In the genomic region with DNA sequence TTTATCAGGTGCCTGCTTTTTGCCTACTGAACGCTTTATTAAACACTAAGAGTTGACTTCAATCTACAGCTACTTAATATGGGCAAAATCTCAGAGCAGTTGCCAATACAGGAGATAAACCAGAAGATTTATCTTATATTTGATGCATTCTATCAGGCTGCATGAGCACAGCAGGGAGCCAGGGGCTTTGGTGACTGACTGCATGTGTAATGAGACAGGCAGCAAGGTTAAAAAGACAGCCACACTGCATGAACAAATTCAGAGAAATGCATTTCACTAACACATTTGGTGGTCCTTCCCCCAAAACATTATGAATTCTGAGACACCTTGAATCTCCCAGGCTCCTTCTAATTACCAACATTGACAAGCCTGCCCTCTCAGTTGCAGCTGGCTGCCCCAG, we compare ENCODE assay signal across 25 mouse cellular contexts. TPM values are rescaled to one million over a fixed set of nuclear protein-coding genes. Genes with fewer than 3 reads are reported as not detected.
DNase-seq lines count a peak whose midpoint lies in the region; ATAC-seq lines count a peak whose summit lies in the region.
"Had no signal": no experiment of that assay in that cellular context is flagged by ENCODE, and none has a peak within 500 bp of the region (broad histone marks: within the 10 kb centered on the region; RNA-seq: fewer than 3 reads in every experiment).

No protein-coding gene starts in this region.

- no peak overlapping the region for H3K4me3 ChIP-seq in hindbrain, embryonic 13.5 days
- H3K4me3 ChIP-seq in midbrain, embryonic 12.5 days: no peak overlapping the region
- no peak overlapping the region for H3K4me3 ChIP-seq in heart, embryonic 12.5 days
- H3K4me3 ChIP-seq in kidney, embryonic 15.5 days (replicated peaks): no peak overlapping the region
- H3K4me3 ChIP-seq: lung, embryonic 15.5 days had no signal

- H3K27me3 ChIP-seq in hindbrain, embryonic 13.5 days: no peaks in the 10 kb centered on the region
- no peaks in the 10 kb centered on the region for H3K27me3 ChIP-seq in midbrain, embryonic 12.5 days
- no peaks in the 10 kb centered on the region for H3K27me3 ChIP-seq in heart, embryonic 12.5 days (replicated peaks)
- no peaks in the 10 kb centered on the region for H3K27me3 ChIP-seq in kidney, embryonic 15.5 days
- H3K27me3 ChIP-seq: lung, embryonic 15.5 days had no signal

- ATAC-seq in hindbrain, embryonic 13.5 days (ENCODE audit: low FRiP score): no peak
- ATAC-seq in midbrain, embryonic 12.5 days (ENCODE audit: low FRiP score, low read depth): peak; percentile 69
- ATAC-seq in heart, embryonic 12.5 days (ENCODE audit: insufficient number of reproducible peaks, low FRiP score): no peak
- ATAC-seq in megakaryocyte, adult 5-6 weeks (ENCODE audit: poor library complexity, severe bottlenecking): no peak
- ATAC-seq in kidney, embryonic 15.5 days (replicated peaks; ENCODE audit: low FRiP score): no peak
- ATAC-seq: intestine, postnatal 0 days had no signal

- no peaks in the 10 kb centered on the region for H3K9me3 ChIP-seq in hindbrain, embryonic 13.5 days
- H3K9me3 ChIP-seq in midbrain, embryonic 12.5 days: no peaks in the 10 kb centered on the region
- no peaks in the 10 kb centered on the region for H3K9me3 ChIP-seq in heart, embryonic 12.5 days (replicated peaks)
- H3K9me3 ChIP-seq in kidney, embryonic 15.5 days (replicated peaks): no peaks in the 10 kb centered on the region
- H3K9me3 ChIP-seq: lung, embryonic 15.5 days had no signal

- H3K4me2 ChIP-seq in hindbrain, embryonic 13.5 days: no peak overlapping the region
- no peak overlapping the region for H3K4me2 ChIP-seq in midbrain, embryonic 12.5 days (replicated peaks)
- no peak overlapping the region for H3K4me2 ChIP-seq in heart, embryonic 12.5 days
- H3K4me2 ChIP-seq in kidney, embryonic 15.5 days: no peak overlapping the region
- H3K4me2 ChIP-seq: lung, embryonic 15.5 days had no signal

- WGBS in hindbrain, embryonic 13.5 days: 69% methylated on average over 1 of the region's 1 CpGs
- WGBS in midbrain, embryonic 12.5 days: 75% methylated on average over 1 of the region's 1 CpGs
- WGBS in heart, embryonic 12.5 days: 84% methylated on average over 1 of the region's 1 CpGs
- WGBS in kidney, embryonic 15.5 days: 87% methylated on average over 1 of the region's 1 CpGs

- no peak overlapping the region for H3K9ac ChIP-seq in hindbrain, embryonic 13.5 days
- H3K9ac ChIP-seq in midbrain, embryonic 12.5 days (replicated peaks): no peak overlapping the region
- no peak overlapping the region for H3K9ac ChIP-seq in heart, embryonic 12.5 days
- no peak overlapping the region for H3K9ac ChIP-seq in kidney, embryonic 15.5 days
- H3K9ac ChIP-seq: liver, embryonic 14.5 days; lung, embryonic 15.5 days had no signal

- H3K36me3 ChIP-seq in hindbrain, embryonic 13.5 days: no peaks in the 10 kb centered on the region
- H3K36me3 ChIP-seq in midbrain, embryonic 12.5 days: no peaks in the 10 kb centered on the region
- no peaks in the 10 kb centered on the region for H3K36me3 ChIP-seq in heart, embryonic 12.5 days
- no peaks in the 10 kb centered on the region for H3K36me3 ChIP-seq in kidney, embryonic 15.5 days
- H3K36me3 ChIP-seq: lung, embryonic 15.5 days had no signal

- H3K4me1 ChIP-seq in hindbrain, embryonic 13.5 days (replicated peaks): peaks cover 8% of the 10 kb centered on the region; the same call in 1 of the 2 replicates
- H3K4me1 ChIP-seq in midbrain, embryonic 12.5 days: peaks cover 4% of the 10 kb centered on the region; the same call in 1 of the 2 replicates
- no peaks in the 10 kb centered on the region for H3K4me1 ChIP-seq in heart, embryonic 12.5 days (replicated peaks)
- H3K4me1 ChIP-seq in kidney, embryonic 15.5 days: no peaks in the 10 kb centered on the region
- H3K4me1 ChIP-seq: lung, embryonic 15.5 days had no signal

- DNase-seq in left cerebral cortex, postnatal 4 days: peak; percentile 60
- no peak for DNase-seq in left cerebral cortex, adult 18-20 months (ENCODE audit: low spot score in 2 of 2)
- DNase-seq in retina, embryonic 14.5 days (ENCODE audit: low spot score): peak; percentile 41
- DNase-seq: B cell, adult 2 months; cerebellum, adult 9-10 months; gastrocnemius, postnatal 25 days; thymus, postnatal 25 days had no signal

- intact Hi-C loops in left cerebral cortex, postnatal 4 days (cut with DNase I): no loop called here

- H3K27ac ChIP-seq in hindbrain, embryonic 13.5 days: peak overlapping the region; percentile 55
- peak overlapping the region; percentile 65 for H3K27ac ChIP-seq in midbrain, embryonic 12.5 days (replicated peaks)
- no peak overlapping the region for H3K27ac ChIP-seq in heart, embryonic 12.5 days (ENCODE audit: poor library complexity, severe bottlenecking)
- no peak overlapping the region for H3K27ac ChIP-seq in kidney, embryonic 15.5 days
- H3K27ac ChIP-seq: kidney, postnatal 0 days; liver, embryonic 14.5 days; lung, embryonic 15.5 days had no signal

RNA-seq across cellular contexts. Expression of a gene that starts 17.6 kb away (rescaled TPM):
- total RNA-seq in left cerebral cortex, postnatal 4 days (2021): not detected
- not detected for total RNA-seq in left cerebral cortex, adult 18-20 months (2021)
- polyA plus RNA-seq in hindbrain, embryonic 13.5 days (2015; fragmentation: Nextera tagmentation; extraction: Ambion mirVana): not detected in 2 replicates
- polyA plus RNA-seq in midbrain, embryonic 12.5 days (2016; fragmentation: Nextera tagmentation; extraction: Ambion mirVana): not detected in 2 replicates
- polyA plus RNA-seq in heart, embryonic 12.5 days (2016; fragmentation: Nextera tagmentation; extraction: Ambion mirVana): not detected in 2 replicates
- not detected in 2 replicates for total RNA-seq in megakaryocyte, adult 5-6 weeks (2015)
- not detected in 2 replicates for total RNA-seq in megakaryocyte, adult 5-6 weeks (2017)
- not detected in 2 replicates for polyA plus RNA-seq in kidney, embryonic 15.5 days (2015; fragmentation: Nextera tagmentation; extraction: Ambion mirVana)
- total RNA-seq: gastrocnemius, postnatal 25 days; heart, adult 8-10 months; hematopoietic stem cell, adult 5-6 weeks; layer of hippocampus, adult 18-20 months; layer of hippocampus, postnatal 25 days; left cerebral cortex, postnatal 14 days; megakaryocyte progenitor cell, adult 5-6 weeks had no signal
- polyA plus RNA-seq: embryonic facial prominence, embryonic 14.5 days; heart, embryonic 16.5 days; intestine, postnatal 0 days; kidney, postnatal 0 days; limb, embryonic 14.5 days; liver, embryonic 14.5 days; lung, embryonic 15.5 days had no signal

Comparison
In these comparisons a context has a peak if more than half of its experiments do, and no peak if none do; other contexts are left out.
1. DNase-seq: peak in left cerebral cortex, postnatal 4 days (single experiment) and retina, embryonic 14.5 days (single experiment); none in left cerebral cortex, adult 18-20 months (0 of 2).
2. H3K27ac ChIP-seq: peak in hindbrain, embryonic 13.5 days (single experiment) and midbrain, embryonic 12.5 days (single experiment); none in heart, embryonic 12.5 days (single experiment) and kidney, embryonic 15.5 days (single experiment).